Mouse (Mus musculus): ENCODE data around the gene Rgs9bp. TPM values are rescaled to one million over a fixed set of nuclear protein-coding genes. Genes with fewer than 3 reads are reported as not detected.

Gene Rgs9bp
- polyA plus RNA-seq, 1 experiment from 2014 or later: 0.36 TPM

GRCm38 (mm10) chr7:35530026-35530425, 55.4 kb downstream of the Rgs9bp start:
- 70% methylated on average over 3 of the region's 3 CpGs for WGBS
- no peak overlapping the region for H3K27ac ChIP-seq (ENCODE audit: low read depth)
- no peak for ATAC-seq (ENCODE audit: insufficient read depth)
- no peak overlapping the region for H3K9ac ChIP-seq
- H3K4me1 ChIP-seq (ENCODE audit: insufficient read depth): no peaks in the 10 kb centered on the region
- no peaks in the 10 kb centered on the region for H3K27me3 ChIP-seq (ENCODE audit: insufficient read depth, low read length)
- TF ChIP-seq CTCF (IDR thresholded peaks at IDR 0.05; ENCODE audit: low read depth): no peak
- H3K36me3 ChIP-seq (ENCODE audit: insufficient read depth): no peaks in the 10 kb centered on the region
- H3K4me2 ChIP-seq: no peak overlapping the region
- no peak for DNase-seq
- H3K4me3 ChIP-seq (ENCODE audit: low read depth, low read length): no peak overlapping the region
- no peaks in the 10 kb centered on the region for H3K9me3 ChIP-seq (ENCODE audit: low read depth, low read length)

Other genes with a start within 250 kb of the Rgs9bp start
- 17.7 and 20.2 TPM in 2 replicates for gene Faap24, start 188.7 kb downstream of the Rgs9bp start, polyA plus RNA-seq (2014; fragmentation: Nextera tagmentation; extraction: Ambion mirVana)
- gene Cep89, start 188.5 kb downstream of the Rgs9bp start, polyA plus RNA-seq (2014; fragmentation: Nextera tagmentation; extraction: Ambion mirVana): 47.9 and 49.4 TPM in 2 replicates
- 0.49 and 0.67 TPM in 2 replicates for gene Slc7a9, start 136.8 kb downstream of the Rgs9bp start, polyA plus RNA-seq (2014; fragmentation: Nextera tagmentation; extraction: Ambion mirVana)
- 0.30 and 0.75 TPM in 2 replicates for gene Tdrd12, start 47.8 kb downstream of the Rgs9bp start, polyA plus RNA-seq (2014; fragmentation: Nextera tagmentation; extraction: Ambion mirVana)
- 53.9 and 54.9 TPM in 2 replicates for gene Nudt19, start 29.3 kb downstream of the Rgs9bp start, polyA plus RNA-seq (2014; fragmentation: Nextera tagmentation; extraction: Ambion mirVana)
- 38.1 and 38.8 TPM in 2 replicates for gene Ankrd27, start 662 bp upstream of the Rgs9bp start, polyA plus RNA-seq (2014; fragmentation: Nextera tagmentation; extraction: Ambion mirVana)
- 266 and 281 TPM in 2 replicates for gene Pdcd5, start 61.9 kb upstream of the Rgs9bp start, polyA plus RNA-seq (2014; fragmentation: Nextera tagmentation; extraction: Ambion mirVana)
- gene Dpy19l3, start 168.9 kb upstream of the Rgs9bp start, polyA plus RNA-seq (2014; fragmentation: Nextera tagmentation; extraction: Ambion mirVana): 36.1 and 39.4 TPM in 2 replicates
- 19.0 and 20.6 TPM in 2 replicates for gene Zfp507, start 217.4 kb upstream of the Rgs9bp start, polyA plus RNA-seq (2014; fragmentation: Nextera tagmentation; extraction: Ambion mirVana)